Mouse (Mus musculus) limb, embryonic 14.5 days (tissue): ENCODE measurements around the gene Otud7a. TPM values are rescaled to one million over a fixed set of nuclear protein-coding genes. Genes with fewer than 3 reads are reported as not detected.

Experiments
- ATAC-seq: fragments of 200-750 bp; cut with Nextera tagmentation; 2 replicates; pipeline ENCODE4 v1.8.0; 2017; ENCODE audit warnings: low read depth, moderate number of reproducible peaks, moderate TSS enrichment; ENCODE audit not compliant: low FRiP score
- DNase-seq: peaks from one replicate; pipeline ENCODE4 v3.0.0-alpha.2; 2015; ENCODE audit warnings: low spot score
- H3K27ac ChIP-seq: fragments of 300-500 bp; sonication (generic); replicated peaks from 2 replicates; pipeline ENCODE4 v1.5.1; 2014; ENCODE audit warnings: low read depth, mild to moderate bottlenecking, low read length, moderate library complexity, mixed read lengths
- H3K27me3 ChIP-seq: fragments of 300-500 bp; sonication (generic); 2 replicates; pipeline ENCODE4 v1.6.1; 2014; ENCODE audit warnings: low read length, mixed read lengths; ENCODE audit not compliant: control insufficient read depth, insufficient read depth
- H3K36me3 ChIP-seq: fragments of 300-500 bp; sonication (generic); 2 replicates; pipeline ENCODE4 v1.6.1; 2014; ENCODE audit warnings: mild to moderate bottlenecking, low read length, moderate library complexity, mixed read lengths; ENCODE audit not compliant: control insufficient read depth, insufficient read depth
- H3K4me1 ChIP-seq: fragments of 300-500 bp; sonication (generic); 2 replicates; pipeline ENCODE4 v1.6.1; 2014; ENCODE audit warnings: antibody characterized with exemption, low read length, mixed read lengths; ENCODE audit not compliant: control insufficient read depth, insufficient read depth
- H3K4me2 ChIP-seq: fragments of 300-500 bp; sonication (generic); replicated peaks from 2 replicates; pipeline ENCODE4 v1.6.1; 2014; ENCODE audit warnings: low read depth, mild to moderate bottlenecking, low read length, moderate library complexity; ENCODE audit not compliant: severe bottlenecking
- H3K4me3 ChIP-seq: fragments of 300-500 bp; sonication (generic); replicated peaks from 2 replicates; pipeline ENCODE4 v1.5.1; 2014; ENCODE audit warnings: low read length
- H3K9ac ChIP-seq: fragments of 300-500 bp; sonication (generic); 2 replicates; pipeline ENCODE4 v1.6.1; 2014; ENCODE audit warnings: mild to moderate bottlenecking, low read depth, low read length, moderate library complexity; ENCODE audit not compliant: severe bottlenecking
- H3K9me3 ChIP-seq: fragments of 300-500 bp; sonication (generic); 2 replicates; pipeline ENCODE4 v1.6.1; 2016; ENCODE audit warnings: low read length; ENCODE audit not compliant: control insufficient read depth
- POLR2A ChIP-seq: fragments of 200-500 bp; IDR thresholded peaks from 2 replicates; pipeline ENCODE4 v1.8.0; 2012; ENCODE audit warnings: inconsistent platforms, mild to moderate bottlenecking, moderate library complexity, borderline replicate concordance; ENCODE audit not compliant: insufficient read depth, insufficient read length; ENCODE audit errors: extremely low read depth
- WGBS: fragments of 180-500 bp; shearing (Covaris S2); extraction: QIAGEN DNeasy Blood & Tissue Kit; methylation state at CpG from one replicate; pipeline ENCODE4 v1.1.7; 2014; 5-methylcytosine and 5-hydroxymethylcytosine counted together
- polyA plus RNA-seq, 2 experiments: library from polyadenylated mRNA; depleted of rRNA in 1 of 2; stranded (reverse) in 1 of 2; unstranded in 1 of 2; fragments of >200 nt; fragmentation: Nextera tagmentation in 1 of 2; extraction: Ambion mirVana in 1 of 2; gene quantifications; 2 replicates each; pipeline versions ENCODE4 v1.2.1 to v1.2.3; 2012 to 2014

The Otud7a gene
- polyA plus RNA-seq, 2 experiments, result 0.47 to 1.1 TPM

DNA sequence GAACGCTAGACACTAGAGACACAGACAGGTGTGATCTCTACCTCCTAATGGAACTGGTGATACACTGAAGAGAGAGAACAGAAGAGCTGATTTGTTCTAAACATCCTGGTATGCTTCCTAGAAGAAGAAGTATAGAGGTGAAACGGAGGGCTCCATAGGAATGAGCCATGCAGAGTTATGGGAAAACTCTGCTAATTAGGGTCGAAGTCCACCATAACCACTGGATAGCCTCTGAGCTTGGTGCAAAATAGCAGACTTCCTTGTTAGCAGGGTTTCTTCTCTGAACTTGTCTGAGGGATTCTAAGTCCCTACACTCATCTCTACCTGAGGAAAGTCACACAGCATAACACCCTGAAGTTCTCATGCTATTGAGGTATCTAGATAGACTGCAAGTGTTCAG is 114.4 kb downstream of the Otud7a start:
- H3K4me1 ChIP-seq, result no peaks in the 10 kb centered on the region
- H3K27me3 ChIP-seq, result no peaks in the 10 kb centered on the region
- no peak for DNase-seq
- H3K4me2 ChIP-seq, result no peak overlapping the region
- WGBS, result 80% methylated on average over 3 of the region's 3 CpGs
- TF ChIP-seq POLR2A, result no peak
- H3K4me3 ChIP-seq, result no peak overlapping the region
- no peak overlapping the region for H3K9ac ChIP-seq
- H3K27ac ChIP-seq, result no peak overlapping the region
- no peaks in the 10 kb centered on the region for H3K36me3 ChIP-seq
- no peak for ATAC-seq
- H3K9me3 ChIP-seq, result no peaks in the 10 kb centered on the region

- Histone ChIP-seq H3K4me1 (no peaks in the 10 kb centered on the region), H3K27me3 (no peaks in the 10 kb centered on the region), H3K27ac (no peak overlapping the region), H3K36me3 (no peaks in the 10 kb centered on the region), H3K9me3 (no peaks in the 10 kb centered on the region), H3K4me3 (no peak overlapping the region), H3K9ac (no peak overlapping the region), H3K4me2 (no peak overlapping the region)
- DNase-seq (no peak), ATAC-seq (no peak)
- 79% methylated on average over 1 of the region's 1 CpGs for WGBS
- TF ChIP-seq POLR2A, result no peak
These were observed 115.1 kb downstream of the Otud7a start for GRCm38 (mm10) chr7:63559679-63560078.

- DNase-seq (no peak), ATAC-seq (no peak)
- 45% methylated on average over 2 of the region's 2 CpGs for WGBS
These were observed 138.8 kb downstream of the Otud7a start for GRCm38 (mm10) chr7:63583310-63583709.

DNA sequence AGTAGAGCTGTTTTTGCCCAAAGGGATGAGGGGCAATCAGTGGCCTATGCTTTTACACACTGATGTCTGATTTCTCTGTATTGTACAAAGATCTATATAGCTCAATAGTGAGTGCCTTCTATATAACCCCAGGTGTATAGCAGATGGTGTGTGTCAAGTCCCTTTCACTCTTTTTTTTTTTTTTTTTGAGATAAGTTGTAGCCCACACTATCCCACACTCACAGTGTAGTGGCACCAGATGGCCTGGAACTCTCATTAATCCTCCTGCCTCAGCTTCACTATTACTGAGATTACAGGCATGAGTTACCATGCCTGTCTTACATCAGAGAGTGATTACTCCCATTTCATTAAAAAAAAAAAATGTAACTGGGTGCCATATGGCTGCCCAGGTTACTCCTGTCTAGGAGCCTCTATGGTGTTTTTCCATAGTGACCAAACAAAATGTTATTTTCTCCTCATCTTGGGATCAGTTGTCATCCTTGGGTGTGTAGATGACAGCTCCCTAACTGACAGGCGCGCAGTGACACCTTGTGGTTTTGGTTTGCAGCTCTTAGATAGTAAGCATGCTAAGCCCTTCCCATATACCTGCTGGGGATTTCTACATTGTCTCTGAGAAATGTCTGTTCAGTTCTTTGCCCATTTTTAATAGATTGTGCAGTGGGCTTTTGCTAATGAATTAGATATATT is 141.8 kb downstream of the Otud7a start:
- Histone ChIP-seq H3K36me3 (no peaks in the 10 kb centered on the region), H3K9me3 (no peaks in the 10 kb centered on the region), H3K27me3 (no peaks in the 10 kb centered on the region), H3K9ac (no peak overlapping the region), H3K27ac (no peak overlapping the region), H3K4me2 (no peak overlapping the region), H3K4me1 (no peaks in the 10 kb centered on the region), H3K4me3 (no peak overlapping the region)
- ATAC-seq (no peak), DNase-seq (no peak)
- 64% methylated on average over 2 of the region's 2 CpGs for WGBS
- no peak for TF ChIP-seq POLR2A

More at GRCm38 (mm10) chr7:63583310-63583709, 138.8 kb downstream of the Otud7a start:
- Histone ChIP-seq H3K4me1 (no peaks in the 10 kb centered on the region), H3K9ac (no peak overlapping the region), H3K4me2 (no peak overlapping the region), H3K4me3 (no peak overlapping the region), H3K27me3 (no peaks in the 10 kb centered on the region), H3K9me3 (no peaks in the 10 kb centered on the region), H3K27ac (no peak overlapping the region), H3K36me3 (no peaks in the 10 kb centered on the region)
- TF ChIP-seq POLR2A, result no peak

- no peak for ATAC-seq
- H3K27me3 ChIP-seq, result no peaks in the 10 kb centered on the region
- H3K4me3 ChIP-seq, result no peak overlapping the region
- no peak overlapping the region for H3K4me2 ChIP-seq
- no peak for DNase-seq
- no peak for TF ChIP-seq POLR2A
- no peak overlapping the region for H3K27ac ChIP-seq
- 70% methylated on average over 2 of the region's 2 CpGs for WGBS
- H3K9ac ChIP-seq, result no peak overlapping the region
- H3K9me3 ChIP-seq, result no peaks in the 10 kb centered on the region
- H3K36me3 ChIP-seq, result no peaks in the 10 kb centered on the region
- no peaks in the 10 kb centered on the region for H3K4me1 ChIP-seq
These were observed 145.8 kb downstream of the Otud7a start for GRCm38 (mm10) chr7:63590305-63590704.

DNA sequence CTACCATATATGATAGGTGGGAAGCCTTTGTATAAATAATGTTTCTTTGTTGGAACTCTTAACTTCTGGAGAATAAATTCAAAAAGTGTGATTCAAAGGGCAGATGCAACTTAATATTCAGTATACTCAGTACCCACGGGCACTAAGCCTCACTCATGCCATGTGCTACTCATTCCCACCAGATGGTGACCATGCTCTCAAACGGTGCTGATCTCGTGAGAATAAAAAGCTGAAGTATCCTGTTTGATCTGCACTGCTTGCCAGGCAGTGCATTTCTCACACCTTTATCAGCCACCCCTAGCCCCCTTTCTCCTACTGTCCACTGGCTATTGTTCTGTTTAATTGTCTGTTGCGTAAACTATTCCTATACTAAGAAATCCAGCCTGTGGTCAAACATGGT is 146.8 kb downstream of the Otud7a start:
- no peaks in the 10 kb centered on the region for H3K36me3 ChIP-seq
- no peak overlapping the region for H3K4me3 ChIP-seq
- H3K27me3 ChIP-seq, result no peaks in the 10 kb centered on the region
- ATAC-seq, result no peak
- no peak overlapping the region for H3K4me2 ChIP-seq
- TF ChIP-seq POLR2A, result no peak
- DNase-seq, result no peak
- no peaks in the 10 kb centered on the region for H3K9me3 ChIP-seq
- no peak overlapping the region for H3K9ac ChIP-seq
- 50% methylated on average over 4 of the region's 4 CpGs for WGBS
- H3K27ac ChIP-seq, result no peak overlapping the region
- H3K4me1 ChIP-seq, result no peaks in the 10 kb centered on the region
